Mouse (Mus musculus) CH12.LX (cell line): Measurements from ENCODE around the gene Adam10.

Source experiments
- BHLHE40 ChIP-seq: IDR thresholded peaks from 2 replicates; pipeline ENCODE4 v1.6.1; 2011; ENCODE audit warnings: mild to moderate bottlenecking, low read depth, low read length, improper control_type of control experiment
- CTCF ChIP-seq, 2 experiments: IDR thresholded peaks in 1 of 2; conservative IDR thresholded peaks in 1 of 2; 2 replicates each; pipeline ENCODE4 v1.5.1; 2011 to 2012; ENCODE audit warnings: low read depth in 2 of 2, low read length in 2 of 2, improper control_type of control experiment in 1 of 2, inconsistent platforms in 1 of 2, mild to moderate bottlenecking in 1 of 2, moderate library complexity in 1 of 2
- KAT2A ChIP-seq: IDR thresholded peaks from 2 replicates; pipeline ENCODE4 v1.6.1; 2012; ENCODE audit warnings: low read length, improper control_type of control experiment, inconsistent platforms; ENCODE audit not compliant: insufficient replicate concordance
- MAFK ChIP-seq: IDR thresholded peaks from 2 replicates; pipeline ENCODE4 v1.6.1; 2011; ENCODE audit warnings: low read length, improper control_type of control experiment; ENCODE audit not compliant: insufficient replicate concordance
- NRF1 ChIP-seq: IDR thresholded peaks from 2 replicates; pipeline ENCODE4 v1.6.1; 2014; ENCODE audit warnings: low read depth, mild to moderate bottlenecking, inconsistent platforms, low read length, improper control_type of control experiment, moderate library complexity
- PAX5 ChIP-seq: IDR thresholded peaks from 2 replicates; pipeline ENCODE4 v1.6.1; 2012; ENCODE audit warnings: low read length, inconsistent platforms, mixed read lengths
- POLR2A ChIP-seq: IDR thresholded peaks from 2 replicates; pipeline ENCODE4 v1.6.1; 2011; ENCODE audit warnings: low read depth, mild to moderate bottlenecking, improper control_type of control experiment, low read length
- RAD21 ChIP-seq: IDR thresholded peaks from 2 replicates; pipeline ENCODE4 v1.6.1; 2011; ENCODE audit warnings: low read depth, mild to moderate bottlenecking, low read length, improper control_type of control experiment, moderate library complexity
- RCOR1 ChIP-seq: conservative IDR thresholded peaks from 2 replicates; pipeline ENCODE4 v1.6.1; 2012; ENCODE audit warnings: low read depth, mild to moderate bottlenecking, inconsistent platforms, low read length, improper control_type of control experiment
- SIN3A ChIP-seq: IDR thresholded peaks from 2 replicates; pipeline ENCODE4 v1.6.1; 2012; ENCODE audit warnings: low read length, improper control_type of control experiment, inconsistent platforms
- TCF12 ChIP-seq: IDR thresholded peaks from 2 replicates; pipeline ENCODE4 v1.6.1; 2014; ENCODE audit warnings: low read depth, mild to moderate bottlenecking, inconsistent platforms, low read length, improper control_type of control experiment
- ZC3H11A ChIP-seq: IDR thresholded peaks from 2 replicates; pipeline ENCODE4 v1.6.1; 2012; ENCODE audit warnings: low read depth, mild to moderate bottlenecking, inconsistent platforms, low read length, improper control_type of control experiment

- TF ChIP-seq SIN3A (no peak), PAX5 (no peak), BHLHE40 (no peak), KAT2A (no peak), CTCF (conservative IDR thresholded peaks at IDR 0.05 in 1 of 2, IDR thresholded peaks at IDR 0.05 in 1 of 2; ENCODE audit: low read depth in 2 of 2, low read length in 2 of 2) (no peak), RAD21 (no peak), POLR2A (no peak), TCF12 (no peak), RCOR1 (no peak), MAFK (no peak), NRF1 (no peak), ZC3H11A (no peak)
Observed at GRCm38 (mm10) chr9:70729544-70729943, 50.7 kb downstream of the Adam10 start.
